Mouse (Mus musculus) T-cell, adult 66 days (primary cell): Measurements from ENCODE around the gene Dock2. TPM values are rescaled to one million over a fixed set of nuclear protein-coding genes. Genes with fewer than 3 reads are reported as not detected.

ENCODE experiments used
- total RNA-seq, 2 experiments: library from RNA; stranded (reverse); gene quantifications; 3 replicates in 1 of 2; 4 replicates in 1 of 2; pipeline ENCODE4 v1.2.4; 2023

The Dock2 gene
- total RNA-seq: 100 to 1,000 TPM; 561 to 622 TPM

GRCm38 (mm10) chr11:34783587-34784043 lies at the start of gene Dock2:
Gene Dock2, minus strand, starts transcription at chr11:34783892.

GRCm38 (mm10) chr11:34314534-34315379 lies 468.9 kb downstream of the Dock2 start, which contains the start of gene Fam196b:
Gene Fam196b, plus strand, starts transcription at chr11:34314822.

GRCm38 (mm10) chr11:34207989-34208388 lies 575.7 kb downstream of the Dock2 start, which contains the start of gene Foxi1:
Gene Foxi1, minus strand, starts transcription at chr11:34208089.

Other genes with a start within 250 kb of the Dock2 start
- gene Spdl1, start 49.7 kb upstream of the Dock2 start, total RNA-seq: 1 to 10 TPM; 2.0 to 3.4 TPM